Mouse (Mus musculus) hindbrain, embryonic 11.5 days (tissue): ENCODE data around the gene Inhbc. TPM values are rescaled to one million over a fixed set of nuclear protein-coding genes. Genes with fewer than 3 reads are reported as not detected.
A peak's percentile ranks its signal among the peaks of the same experiment; 100 is the strongest.
"Not testable (repeated sequence)": the region's sequence is repeated elsewhere in the genome, so short reads cannot be mapped to it uniquely, and the experiment has no call there.

ENCODE experiments used
- ATAC-seq: fragments of 200-750 bp; cut with Nextera tagmentation; 2 replicates; pipeline ENCODE4 v1.8.0; 2017; ENCODE audit warnings: mild to moderate bottlenecking, moderate TSS enrichment, moderate library complexity; ENCODE audit not compliant: low FRiP score
- DNase-seq: peaks from one replicate; pipeline ENCODE4 v3.0.0-alpha.2; 2015; ENCODE audit warnings: low spot score
- H3K27ac ChIP-seq: fragments of 300-500 bp; sonication (generic); 2 replicates; pipeline ENCODE4 v1.5.1; 2014; ENCODE audit warnings: mild to moderate bottlenecking, low read depth, low read length
- H3K27me3 ChIP-seq: fragments of 300-500 bp; sonication (generic); 2 replicates; pipeline ENCODE4 v1.6.1; 2014; ENCODE audit warnings: mild to moderate bottlenecking, low read length, moderate library complexity, mixed read lengths; ENCODE audit not compliant: control insufficient read depth, insufficient read depth
- H3K36me3 ChIP-seq: fragments of 300-500 bp; sonication (generic); 2 replicates; pipeline ENCODE4 v1.6.1; 2014; ENCODE audit warnings: mild to moderate bottlenecking, low read length, moderate library complexity, mixed read lengths; ENCODE audit not compliant: control insufficient read depth, insufficient read depth
- H3K4me1 ChIP-seq: fragments of 300-500 bp; sonication (generic); replicated peaks from 2 replicates; pipeline ENCODE4 v1.6.1; 2014; ENCODE audit warnings: low read length, mixed read lengths; ENCODE audit not compliant: control insufficient read depth, insufficient read depth
- H3K4me2 ChIP-seq: fragments of 300-500 bp; sonication (generic); replicated peaks from 2 replicates; pipeline ENCODE4 v1.6.1; 2014; ENCODE audit warnings: mild to moderate bottlenecking, low read depth, low read length
- H3K4me3 ChIP-seq: fragments of 300-500 bp; sonication (generic); 2 replicates; pipeline ENCODE4 v1.5.1; 2014; ENCODE audit warnings: low read depth, low read length
- H3K9ac ChIP-seq: fragments of 300-500 bp; sonication (generic); 2 replicates; pipeline ENCODE4 v1.6.1; 2014; ENCODE audit warnings: low read depth, low read length
- H3K9me3 ChIP-seq: fragments of 300-500 bp; sonication (generic); 2 replicates; pipeline ENCODE4 v1.6.1; 2016; ENCODE audit warnings: low read length; ENCODE audit not compliant: control insufficient read depth
- WGBS: fragments of 180-500 bp; shearing (Covaris S2); extraction: QIAGEN DNeasy Blood & Tissue Kit; methylation state at CpG from one replicate; pipeline ENCODE4 v1.1.7; 2014; 5-methylcytosine and 5-hydroxymethylcytosine counted together
- polyA plus RNA-seq: library from polyadenylated mRNA; unstranded; fragments of >200 nt; fragmentation: Nextera tagmentation; extraction: Ambion mirVana; gene quantifications from 2 replicates; pipeline ENCODE4 v1.2.1, GENCODE M21; 2014

Gene Inhbc
- polyA plus RNA-seq, 1 experiment from 2014 or later = not detected

GRCm38 (mm10) chr10:127310523-127311475 is 59.4 kb downstream of the Inhbc start:
- DNase-seq (no peak), ATAC-seq (peak; percentile 53)
- Histone ChIP-seq H3K27me3 (no peaks in the 10 kb centered on the region), H3K4me3 (peak overlapping the region; percentile 85), H3K4me1 (peaks cover 4% of the 10 kb centered on the region; the same call in 1 of the 2 replicates), H3K9ac (peak overlapping the region; percentile 75), H3K4me2 (peak overlapping the region; percentile 51), H3K9me3 (no peaks in the 10 kb centered on the region), H3K27ac (peak overlapping the region; percentile 68), H3K36me3 (peaks cover 10% of the 10 kb centered on the region; the same call in 1 of the 2 replicates)
- 38% methylated on average over 23 of the region's 23 CpGs for WGBS

- H3K27me3 ChIP-seq, H3K4me2 ChIP-seq, DNase-seq, ATAC-seq, H3K9me3 ChIP-seq, H3K27ac ChIP-seq, H3K4me1 ChIP-seq, H3K9ac ChIP-seq, H3K4me3 ChIP-seq: not testable (repeated sequence)
- WGBS = 96% methylated on average over 3 of the region's 3 CpGs
- peaks cover 14% of the 10 kb centered on the region; the same call in 1 of the 2 replicates for H3K36me3 ChIP-seq
Measured at GRCm38 (mm10) chr10:127309167-127309566, 61.1 kb downstream of the Inhbc start.

Other genes starting within 250 kb of the Inhbc start
- 40.3 and 46.6 TPM in 2 replicates for gene Os9, start 249.3 kb downstream of the Inhbc start, polyA plus RNA-seq
- 10.4 and 12.4 TPM in 2 replicates for gene B4galnt1, start 205.2 kb downstream of the Inhbc start, polyA plus RNA-seq
- 0.73 and 0.96 TPM in 2 replicates for gene Slc26a10, start 189.8 kb downstream of the Inhbc start, polyA plus RNA-seq
- gene Arhgef25, start 180.3 kb downstream of the Inhbc start, polyA plus RNA-seq = 30.1 and 32.0 TPM in 2 replicates
- 143 and 158 TPM in 2 replicates for gene Dtx3, start 174.7 kb downstream of the Inhbc start, polyA plus RNA-seq
- 11.8 and 12.9 TPM in 2 replicates for gene Pip4k2c, start 158.8 kb downstream of the Inhbc start, polyA plus RNA-seq
- gene Kif5a, start 107.1 kb downstream of the Inhbc start, polyA plus RNA-seq = 41.4 and 42.2 TPM in 2 replicates
- gene Dctn2, start 104.1 kb downstream of the Inhbc start, polyA plus RNA-seq = 210 and 214 TPM in 2 replicates
- gene Mbd6, start 81.4 kb downstream of the Inhbc start, polyA plus RNA-seq = 14.2 and 17.5 TPM in 2 replicates
- gene Mars, start 58.6 kb downstream of the Inhbc start, polyA plus RNA-seq = 173 and 179 TPM in 2 replicates
- gene Arhgap9, start 48.5 kb downstream of the Inhbc start, polyA plus RNA-seq = 1.1 and 2.2 TPM in 2 replicates
- gene Gli1, start 28.5 kb downstream of the Inhbc start, polyA plus RNA-seq = 3.0 and 3.2 TPM in 2 replicates
- 0.05 TPM in 1 of 2 replicates, not detected in the other for gene Inhbe, start 16.0 kb downstream of the Inhbc start, polyA plus RNA-seq
- 26.2 and 33.0 TPM in 2 replicates for gene R3hdm2, start 9.9 kb upstream of the Inhbc start, polyA plus RNA-seq
- 0.36 and 0.43 TPM in 2 replicates for gene Stac3, start 131.3 kb upstream of the Inhbc start, polyA plus RNA-seq
- gene Ndufa4l2, start 144.5 kb upstream of the Inhbc start, polyA plus RNA-seq = 6.5 and 7.0 TPM in 2 replicates
- gene Shmt2, start 152.0 kb upstream of the Inhbc start, polyA plus RNA-seq = 70.3 and 70.4 TPM in 2 replicates
- gene Nxph4, start 164.1 kb upstream of the Inhbc start, polyA plus RNA-seq = 54.5 and 59.8 TPM in 2 replicates